Mouse (Mus musculus) adrenal gland, postnatal 25 days (tissue): Measurements from ENCODE around the gene Nid2. TPM values are rescaled to one million over a fixed set of nuclear protein-coding genes. Genes with fewer than 3 reads are reported as not detected.

Experiments used
- DNase-seq: peaks from one replicate; pipeline ENCODE4 v3.0.0; 2021; ENCODE audit warnings: mixed read lengths
- total RNA-seq: library from RNA; stranded (reverse); gene quantifications from 2 replicates; pipeline ENCODE4 v1.2.3, GENCODE M21; 2021

Gene Nid2
- total RNA-seq, 1 experiment from 2014 or later = 27.4 TPM

- DNase-seq = no peak
These were observed 108.0 kb downstream of the Nid2 start for GRCm38 (mm10) chr14:19858808-19859776.

- no peak for DNase-seq
These were observed 109.2 kb downstream of the Nid2 start for GRCm38 (mm10) chr14:19860281-19860680.

Other genes with a start within 250 kb of the Nid2 start
- not detected in 2 replicates for gene Gm2244, start 201.3 kb upstream of the Nid2 start, total RNA-seq
- 1.2 and 4.3 TPM in 2 replicates for gene Gm2237, start 166.1 kb upstream of the Nid2 start, total RNA-seq
- not detected in 2 replicates for gene Gm5458, start 148.7 kb upstream of the Nid2 start, total RNA-seq
- 68.8 and 69.2 TPM in 2 replicates for gene Rtraf, start 72.6 kb downstream of the Nid2 start, total RNA-seq
- 24.6 and 36.2 TPM in 2 replicates for gene Gng2, start 226.4 kb downstream of the Nid2 start, total RNA-seq